Mouse (Mus musculus): Measurements from ENCODE around the gene Necap1. TPM values are rescaled to one million over a fixed set of nuclear protein-coding genes. Genes with fewer than 3 reads are reported as not detected.

Gene Necap1
- polyA plus RNA-seq, 1 experiment from 2014 or later = 49.9 TPM

- Histone ChIP-seq H3K4me2 (peak within 1 kb of the TSS; percentile 5; the same call in 1 of the 2 replicates), H3K4me1 (peaks cover 8% of the 10 kb centered on the region), H3K9me3 (0 out of 2 replicates have a peak, but pooled peaks cover 4% of the 10 kb centered on the region), H3K4me3 (no peak within 1 kb of the TSS), H3K36me3 (no peaks in the 10 kb centered on the region), H3K9ac (no peak within 1 kb of the TSS), H3K27me3 (replicated peaks) (no peaks in the 10 kb centered on the region), H3K27ac (replicated peaks) (no peak within 1 kb of the TSS; the same call in 1 of the 2 replicates)
- WGBS = 16% methylated on average over 7 of the region's 7 CpGs
- ATAC-seq (ENCODE audit: extremely low read depth, insufficient number of reproducible peaks, low FRiP score, low TSS enrichment) = no peak
Measured at GRCm38 (mm10) chr6:122855955-122856354, 18.3 kb upstream of the Necap1 start, which contains the start of gene C3ar1. C3ar1 (minus strand) TSS chr6:122856161.

- whole genome bisulfite sequencing = 71% methylated on average over 6 of the region's 6 CpGs
Measured at GRCm38 (mm10) chr6:122862434-122862833, 11.8 kb upstream of the Necap1 start.

GRCm38 (mm10) chr6:122862871-122863270 lies 11.4 kb upstream of the Necap1 start:
- no peaks in the 10 kb centered on the region for H3K4me1 ChIP-seq
- H3K27ac ChIP-seq (replicated peaks) = no peak overlapping the region
- peaks cover 20% of the 10 kb centered on the region; the same call in 1 of the 2 replicates for H3K9me3 ChIP-seq
- H3K36me3 ChIP-seq = no peaks in the 10 kb centered on the region
- 61% methylated on average over 1 of the region's 1 CpGs for WGBS
- H3K4me3 ChIP-seq = no peak overlapping the region
- no peak overlapping the region for H3K9ac ChIP-seq
- H3K27me3 ChIP-seq (replicated peaks) = no peaks in the 10 kb centered on the region
- no peak for ATAC-seq (ENCODE audit: extremely low read depth, insufficient number of reproducible peaks, low FRiP score, low TSS enrichment)
- H3K4me2 ChIP-seq = no peak overlapping the region

More at GRCm38 (mm10) chr6:122862434-122862833, 11.8 kb upstream of the Necap1 start:
- H3K4me1 ChIP-seq = no peaks in the 10 kb centered on the region
- no peak overlapping the region for H3K4me2 ChIP-seq
- peaks cover 20% of the 10 kb centered on the region; the same call in 1 of the 2 replicates for H3K9me3 ChIP-seq
- H3K4me3 ChIP-seq = no peak overlapping the region
- ATAC-seq (ENCODE audit: extremely low read depth, insufficient number of reproducible peaks, low FRiP score, low TSS enrichment) = no peak
- H3K27me3 ChIP-seq (replicated peaks) = no peaks in the 10 kb centered on the region
- no peak overlapping the region for H3K27ac ChIP-seq (replicated peaks)
- no peak overlapping the region for H3K9ac ChIP-seq
- H3K36me3 ChIP-seq = no peaks in the 10 kb centered on the region

GRCm38 (mm10) chr6:122867914-122868313 lies 6.4 kb upstream of the Necap1 start:
- H3K4me3 ChIP-seq = no peak overlapping the region
- H3K36me3 ChIP-seq = no peaks in the 10 kb centered on the region
- H3K4me1 ChIP-seq = no peaks in the 10 kb centered on the region
- no peak overlapping the region for H3K9ac ChIP-seq
- 48% methylated on average over 4 of the region's 4 CpGs for WGBS
- no peaks in the 10 kb centered on the region for H3K9me3 ChIP-seq
- H3K4me2 ChIP-seq = no peak overlapping the region
- H3K27ac ChIP-seq (replicated peaks) = no peak overlapping the region
- H3K27me3 ChIP-seq (replicated peaks) = 0 out of 2 replicates have a peak, but pooled peaks cover 4% of the 10 kb centered on the region
- ATAC-seq (ENCODE audit: extremely low read depth, insufficient number of reproducible peaks, low FRiP score, low TSS enrichment) = no peak

GRCm38 (mm10) chr6:122869846-122870245 lies 4.4 kb upstream of the Necap1 start:
- no peaks in the 10 kb centered on the region for H3K9me3 ChIP-seq
- ATAC-seq (ENCODE audit: extremely low read depth, insufficient number of reproducible peaks, low FRiP score, low TSS enrichment) = no peak
- no peak overlapping the region for H3K4me2 ChIP-seq
- no peak overlapping the region for H3K27ac ChIP-seq (replicated peaks)
- H3K4me1 ChIP-seq = no peaks in the 10 kb centered on the region
- 0 out of 2 replicates have a peak, but pooled peaks cover 4% of the 10 kb centered on the region for H3K27me3 ChIP-seq (replicated peaks)
- H3K4me3 ChIP-seq = no peak overlapping the region
- H3K36me3 ChIP-seq = no peaks in the 10 kb centered on the region
- H3K9ac ChIP-seq = no peak overlapping the region
- 57% methylated on average over 11 of the region's 11 CpGs for WGBS

- 93% methylated on average over 5 of the region's 5 CpGs for WGBS
- Histone ChIP-seq H3K9me3 (no peaks in the 10 kb centered on the region), H3K27me3 (replicated peaks) (0 out of 2 replicates have a peak, but pooled peaks cover 4% of the 10 kb centered on the region), H3K4me3 (no peak overlapping the region), H3K9ac (no peak overlapping the region), H3K36me3 (peaks cover 15% of the 10 kb centered on the region), H3K4me2 (no peak overlapping the region), H3K27ac (replicated peaks) (no peak overlapping the region), H3K4me1 (peaks cover 13% of the 10 kb centered on the region)
- no peak for ATAC-seq (ENCODE audit: extremely low read depth, insufficient number of reproducible peaks, low FRiP score, low TSS enrichment)
Measured at GRCm38 (mm10) chr6:122872800-122873199, 1.5 kb upstream of the Necap1 start.

GRCm38 (mm10) chr6:122874720-122875389 lies 581 bp downstream of the Necap1 start:
- Histone ChIP-seq H3K9ac (peak overlapping the region; percentile 97), H3K36me3 (peaks cover 35% of the 10 kb centered on the region), H3K9me3 (no peaks in the 10 kb centered on the region), H3K4me2 (peak overlapping the region; percentile 76), H3K27me3 (replicated peaks) (0 out of 2 replicates have a peak, but pooled peaks cover 4% of the 10 kb centered on the region), H3K4me1 (peaks cover 13% of the 10 kb centered on the region), H3K27ac (replicated peaks) (peak overlapping the region; percentile 91), H3K4me3 (peak overlapping the region; percentile 95)
- peak; percentile 68; the same call in 1 of the 2 replicates for ATAC-seq (ENCODE audit: extremely low read depth, insufficient number of reproducible peaks, low FRiP score, low TSS enrichment)
- WGBS = under 1% methylated on average over 31 of the region's 31 CpGs

GRCm38 (mm10) chr6:122879141-122879735 lies 5.0 kb downstream of the Necap1 start:
- H3K9ac ChIP-seq = no peak overlapping the region
- WGBS = 83% methylated on average over 7 of the region's 7 CpGs
- no peak overlapping the region for H3K27ac ChIP-seq (replicated peaks)
- no peaks in the 10 kb centered on the region for H3K27me3 ChIP-seq (replicated peaks)
- no peaks in the 10 kb centered on the region for H3K9me3 ChIP-seq
- H3K4me1 ChIP-seq = peaks cover 13% of the 10 kb centered on the region
- H3K4me2 ChIP-seq = no peak overlapping the region
- no peak overlapping the region for H3K4me3 ChIP-seq
- H3K36me3 ChIP-seq = peaks cover 78% of the 10 kb centered on the region
- no peak for ATAC-seq (ENCODE audit: extremely low read depth, insufficient number of reproducible peaks, low FRiP score, low TSS enrichment)

GRCm38 (mm10) chr6:122879781-122880505 lies 5.7 kb downstream of the Necap1 start:
- H3K36me3 ChIP-seq = peaks cover 85% of the 10 kb centered on the region
- ATAC-seq (ENCODE audit: extremely low read depth, insufficient number of reproducible peaks, low FRiP score, low TSS enrichment) = no peak
- no peak overlapping the region for H3K9ac ChIP-seq
- H3K4me3 ChIP-seq = no peak overlapping the region
- no peak overlapping the region for H3K4me2 ChIP-seq
- H3K4me1 ChIP-seq = peaks cover 13% of the 10 kb centered on the region
- no peaks in the 10 kb centered on the region for H3K27me3 ChIP-seq (replicated peaks)
- H3K9me3 ChIP-seq = no peaks in the 10 kb centered on the region
- H3K27ac ChIP-seq (replicated peaks) = no peak overlapping the region
- WGBS = 87% methylated on average over 7 of the region's 7 CpGs

- H3K4me1 ChIP-seq = peaks cover under 1% of the 10 kb centered on the region; the same call in 1 of the 2 replicates
- peaks cover 93% of the 10 kb centered on the region for H3K36me3 ChIP-seq
- no peak overlapping the region for H3K27ac ChIP-seq (replicated peaks)
- H3K4me2 ChIP-seq = no peak overlapping the region
- WGBS = 80% methylated on average over 12 of the region's 12 CpGs
- no peaks in the 10 kb centered on the region for H3K9me3 ChIP-seq
- no peak overlapping the region for H3K4me3 ChIP-seq
- no peaks in the 10 kb centered on the region for H3K27me3 ChIP-seq (replicated peaks)
- H3K9ac ChIP-seq = no peak overlapping the region
- ATAC-seq (ENCODE audit: extremely low read depth, insufficient number of reproducible peaks, low FRiP score, low TSS enrichment) = no peak
Measured at GRCm38 (mm10) chr6:122881287-122881686, 7.0 kb downstream of the Necap1 start.

- no peak overlapping the region for H3K4me3 ChIP-seq
- no peaks in the 10 kb centered on the region for H3K9me3 ChIP-seq
- no peak overlapping the region for H3K4me2 ChIP-seq
- no peak for ATAC-seq (ENCODE audit: extremely low read depth, insufficient number of reproducible peaks, low FRiP score, low TSS enrichment)
- 93% methylated on average over 9 of the region's 9 CpGs for WGBS
- no peak overlapping the region for H3K9ac ChIP-seq
- no peaks in the 10 kb centered on the region for H3K27me3 ChIP-seq (replicated peaks)
- H3K36me3 ChIP-seq = peaks cover 98% of the 10 kb centered on the region
- no peaks in the 10 kb centered on the region for H3K4me1 ChIP-seq
- H3K27ac ChIP-seq (replicated peaks) = no peak overlapping the region
Measured at GRCm38 (mm10) chr6:122883603-122884002, 9.3 kb downstream of the Necap1 start.
